Mouse (Mus musculus) C2C12 (cell line): ENCODE data around the gene Pin4.

Experiments used
- CTCF ChIP-seq: IDR thresholded peaks from one replicate; pipeline ENCODE4 v1.5.1; 2011; ENCODE audit not compliant: control insufficient read depth, insufficient read depth, insufficient read length
- USF1 ChIP-seq: IDR thresholded peaks from one replicate; pipeline ENCODE4 v1.6.1; 2011; ENCODE audit warnings: low read depth, mild to moderate bottlenecking, control low read depth, moderate library complexity

DNA sequence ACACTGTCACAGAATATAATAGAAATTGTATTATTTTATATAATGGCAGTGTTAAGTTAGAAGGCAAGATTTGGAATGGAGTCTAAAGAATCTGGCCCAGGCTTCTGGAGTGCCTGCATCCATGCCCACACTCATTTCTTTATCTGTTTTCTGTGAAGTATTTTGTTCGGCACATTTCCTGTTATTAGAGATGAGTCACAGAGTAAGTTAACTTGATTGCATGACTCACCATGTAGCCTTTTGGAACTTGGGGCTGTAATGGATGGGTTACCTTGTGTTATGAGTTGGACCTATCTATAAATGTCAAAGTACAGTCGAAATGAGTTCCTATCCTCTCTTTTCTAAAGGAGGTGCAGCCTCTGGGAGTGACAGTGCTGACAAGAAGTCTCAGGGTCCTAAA, 2.1 kb downstream of the Pin4 start:
- no peak for TF ChIP-seq CTCF
- TF ChIP-seq USF1, result no peak
